Mouse (Mus musculus) CD8-positive naive resting alpha-beta T cell, adult 57 days (primary cell): ENCODE measurements around the gene Mettl6. TPM values are rescaled to one million over a fixed set of nuclear protein-coding genes. Genes with fewer than 3 reads are reported as not detected.

Source experiments
- total RNA-seq: library from RNA; stranded (reverse); gene quantifications from one replicate; pipeline ENCODE4 v1.2.4, GENCODE M21; 2023

Gene Mettl6
- 33.3 TPM for total RNA-seq

DNA sequence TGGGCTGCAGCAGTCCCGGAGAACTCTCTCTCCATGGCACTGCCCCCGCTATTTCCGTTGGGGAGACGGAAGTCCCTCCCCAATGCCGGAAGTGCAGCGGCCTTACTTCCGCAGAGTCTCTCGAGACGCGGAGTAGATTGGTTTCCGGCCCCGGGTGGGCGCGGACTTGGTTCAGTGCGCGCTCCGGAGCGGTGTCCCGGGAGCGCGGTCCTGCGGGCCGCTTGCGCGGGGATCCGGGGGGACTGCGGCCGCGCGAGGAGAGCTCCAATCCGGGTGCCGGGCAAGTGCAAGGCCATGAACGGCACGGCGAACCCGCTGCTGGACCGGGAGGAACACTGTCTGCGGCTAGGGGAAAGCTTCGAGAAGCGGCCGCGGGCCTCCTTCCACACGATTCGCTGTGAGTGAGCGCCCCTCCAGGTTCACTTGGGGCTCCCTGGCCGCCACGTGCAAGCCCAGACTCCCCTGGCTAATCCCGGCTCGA lies at the start of gene Mettl6:
TSS of gene Mettl6 (minus strand) at position 66 of the 481 bp plus-strand sequence.

DNA sequence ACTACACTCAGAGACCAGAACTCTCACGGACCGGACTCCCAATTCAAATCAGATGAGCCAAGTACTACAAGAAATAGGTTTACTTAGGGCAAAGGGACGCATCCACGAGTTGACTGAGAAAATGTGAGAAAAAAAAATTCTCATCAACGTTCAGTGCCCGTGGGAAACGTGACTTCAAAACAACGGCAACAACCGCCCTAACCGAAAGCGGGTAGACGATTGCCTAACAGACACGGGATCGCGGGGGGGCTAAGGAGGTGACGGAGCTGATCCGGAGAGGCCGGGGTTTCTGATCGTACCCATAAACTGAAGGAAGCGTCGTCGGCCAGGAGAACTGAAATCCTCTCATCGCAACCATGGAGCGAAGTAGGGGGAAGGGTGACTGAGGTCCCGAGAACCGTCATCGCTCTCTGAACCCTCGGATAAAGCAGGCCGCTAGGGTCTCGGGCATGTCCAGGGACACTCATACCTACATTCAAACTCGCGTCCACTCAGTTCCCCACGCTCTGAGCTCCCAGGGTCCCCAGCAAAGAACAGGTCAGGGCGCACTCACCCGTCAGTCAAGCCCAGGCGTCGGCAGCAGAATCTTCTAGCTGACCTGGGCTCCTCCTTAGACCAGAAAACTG lies 378 bp downstream of the Mettl6 start, which contains the start of gene Eaf1:
TSS of gene Eaf1 (plus strand) at position 51 of the 626 bp plus-strand sequence.

DNA sequence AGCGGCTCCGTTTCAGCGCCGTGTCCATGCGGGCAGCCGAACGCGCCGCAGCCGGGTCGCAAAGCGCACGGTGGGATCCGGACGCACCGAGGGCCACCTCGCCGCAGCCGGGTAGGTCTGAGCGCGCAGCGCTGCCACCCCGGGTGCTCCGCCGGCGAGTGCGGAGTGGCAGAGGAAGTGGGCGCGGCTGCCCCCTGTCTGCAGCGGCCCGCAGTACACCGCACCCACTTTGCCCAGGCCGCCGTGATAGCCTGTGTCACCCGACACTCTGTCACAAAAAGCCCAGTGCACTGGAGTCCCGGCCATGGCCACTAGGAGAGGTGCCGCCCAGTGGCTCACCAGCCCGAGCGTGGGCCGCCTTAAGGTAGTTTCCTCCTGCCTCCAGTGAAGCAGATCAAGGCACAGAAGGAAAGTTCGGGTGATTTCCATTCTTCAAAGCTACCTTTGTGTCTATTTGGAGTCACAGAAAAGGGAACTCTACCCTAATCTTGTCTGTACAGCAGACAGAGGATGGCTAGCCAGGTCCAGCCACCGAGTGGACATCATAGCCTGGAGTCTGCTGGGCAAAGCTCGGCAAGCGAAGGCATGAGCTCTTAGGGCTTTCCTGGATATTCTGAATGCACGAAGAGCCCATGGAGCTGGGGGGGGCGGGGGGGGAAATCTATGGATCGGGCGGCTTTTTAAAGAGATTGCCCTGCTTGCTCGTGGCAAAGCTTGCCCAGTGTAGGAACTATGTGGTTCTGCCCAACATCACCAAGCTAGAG lies 58.7 kb downstream of the Mettl6 start, which contains the start of gene Sh3bp5:
TSS of gene Sh3bp5 (minus strand) at position 149 of the 764 bp plus-strand sequence.

Other genes starting within 250 kb of the Mettl6 start
- gene Phf7, start 243.7 kb downstream of the Mettl6 start, total RNA-seq = 10.4 TPM
- 104 TPM for gene Bap1, start 243.6 kb downstream of the Mettl6 start, total RNA-seq
- gene Dnah1, start 171.1 kb downstream of the Mettl6 start, total RNA-seq = 0.06 TPM
- gene Capn7, start 158.4 kb downstream of the Mettl6 start, total RNA-seq = 39.8 TPM
- 103 TPM for gene Sh3bp5, start 59.0 kb downstream of the Mettl6 start, total RNA-seq
- gene Eaf1, start 641 bp downstream of the Mettl6 start, total RNA-seq = 42.9 TPM
- 0.77 TPM for gene Colq, start 96.3 kb upstream of the Mettl6 start, total RNA-seq
- not detected for gene Gm49387, start 145.8 kb upstream of the Mettl6 start, total RNA-seq
- gene Btd, start 146.0 kb upstream of the Mettl6 start, total RNA-seq = 7.8 TPM
- gene Hacl1, start 146.2 kb upstream of the Mettl6 start, total RNA-seq = 9.0 TPM